Mouse (Mus musculus) mouse trophoblast stem cell (cell line): ENCODE measurements at regions not wholly inside any gene's neighbourhood (a gene's known extent, or its start where the extent isn't known, plus 50 kb on each side); places are given as distances from the start of the nearest gene placed in this dataset.
"Not testable (repeated sequence)": the region's sequence is repeated elsewhere in the genome, so short reads cannot be mapped to it uniquely, and the experiment has no call there.

ENCODE experiments used
- in situ Hi-C, 2 experiments: fragments of 300-500 bp; cut with MseI, MboI; formaldehyde crosslinking; loops; 2 replicates in 1 of 2; 3 replicates in 1 of 2; pipeline ENCODE4 v1.15.1; 2025

- in situ Hi-C loops = not testable (repeated sequence)
Observed at GRCm38 (mm10) chr4:3260061-3260460, 74.9 kb upstream of the Vmn1r3 start.

- in situ Hi-C loops = not testable (repeated sequence)
Observed at GRCm38 (mm10) chr4:3252606-3253281, 67.6 kb upstream of the Vmn1r3 start.

GRCm38 (mm10) chr4:3250258-3250657 lies 65.1 kb upstream of the Vmn1r3 start:
- in situ Hi-C loops = not testable (repeated sequence)

GRCm38 (mm10) chr4:3242011-3242410 lies 56.9 kb upstream of the Vmn1r3 start:
- in situ Hi-C loops = loop anchor here in 1 of 2 experiments (25.0 kb wide), 1 partner anchor 170 kb away; no protein-coding TSS in a partner anchor

DNA sequence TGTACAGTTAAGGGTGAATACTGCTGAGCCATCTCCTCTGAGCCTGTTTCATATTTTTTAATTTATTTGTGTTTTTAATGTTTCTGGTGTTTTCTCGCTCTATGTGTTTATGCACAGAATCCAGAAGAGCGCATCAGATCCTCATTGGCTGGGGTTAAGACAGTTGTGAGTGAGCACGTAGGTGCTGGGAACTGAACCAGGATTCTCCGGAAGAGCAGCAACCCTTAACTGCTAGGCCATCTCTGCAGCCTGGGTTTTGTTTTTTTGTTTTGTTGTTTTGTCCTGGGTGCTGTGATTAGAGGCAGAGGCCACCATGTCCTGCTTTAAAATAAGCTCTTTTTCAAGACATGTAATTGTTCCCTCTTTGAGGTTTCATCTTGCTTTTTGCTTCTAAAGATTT lies 56.2 kb upstream of the Vmn1r3 start:
- in situ Hi-C loops = loop anchor here in 1 of 2 experiments (25.0 kb wide), 1 partner anchor 171 kb away; no protein-coding TSS in a partner anchor

- in situ Hi-C loops = loop anchor here in 1 of 2 experiments (25.0 kb wide), 1 partner anchor 174 kb away; no protein-coding TSS in a partner anchor
Observed at GRCm38 (mm10) chr4:3238493-3238892, 53.3 kb upstream of the Vmn1r3 start.

DNA sequence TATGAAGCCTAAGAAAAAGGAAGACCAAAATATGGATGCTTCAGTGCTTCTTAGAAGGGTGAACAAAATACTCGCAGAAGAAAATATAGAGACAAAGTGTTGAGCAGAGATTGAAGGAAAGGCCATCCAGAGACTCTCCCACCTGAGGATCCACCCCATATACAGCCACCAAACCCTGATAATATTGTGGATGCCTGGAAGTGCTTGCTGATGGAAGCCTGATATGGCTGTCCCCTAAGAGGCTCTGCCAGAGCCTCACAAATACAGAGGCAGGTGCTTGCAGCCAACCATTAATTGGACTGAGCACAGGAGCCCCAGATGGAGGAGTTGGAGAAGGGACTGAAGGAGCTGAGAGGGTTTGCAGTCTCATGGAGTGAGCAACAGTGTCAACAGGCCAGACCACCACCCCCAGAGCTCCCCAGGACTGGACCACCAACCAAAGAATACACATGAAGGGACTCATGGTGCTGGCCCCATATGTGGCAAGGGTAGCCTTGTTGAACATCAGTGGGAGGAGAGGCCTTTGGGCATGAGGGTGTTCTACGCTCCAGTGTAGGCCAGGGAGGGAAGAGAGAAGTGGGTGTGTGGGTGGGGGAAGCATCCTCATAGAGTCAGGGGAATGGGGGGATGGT lies 51.1 kb upstream of the Vmn1r3 start:
- in situ Hi-C loops = loop anchor here in 1 of 2 experiments (25.0 kb wide), 1 partner anchor 176 kb away; no protein-coding TSS in a partner anchor
